Mouse (Mus musculus): ENCODE data around the gene Krcc1.

- TF ChIP-seq CTCF (IDR thresholded peaks at IDR 0.05) (no peak), EP300 (IDR thresholded peaks at IDR 0.05) (no peak)
Observed at GRCm38 (mm10) chr6:71259166-71259565, 12.3 kb upstream of the Krcc1 start.

All from lung, postnatal 0 days (tissue).